Mouse (Mus musculus) embryonic fibroblast, embryonic 13.5 days (primary cell): ENCODE data around the gene Thada.

Source experiments
- CTCF ChIP-seq: IDR thresholded peaks from 2 replicates; pipeline ENCODE4 v1.5.1; 2011; ENCODE audit warnings: mild to moderate bottlenecking, control low read depth, low read length, moderate library complexity, borderline replicate concordance; ENCODE audit not compliant: insufficient read depth
- POLR2A ChIP-seq: IDR thresholded peaks from 2 replicates; pipeline ENCODE4 v1.6.1; 2011; ENCODE audit warnings: low read depth, mild to moderate bottlenecking, control low read depth, low read length, moderate library complexity

DNA sequence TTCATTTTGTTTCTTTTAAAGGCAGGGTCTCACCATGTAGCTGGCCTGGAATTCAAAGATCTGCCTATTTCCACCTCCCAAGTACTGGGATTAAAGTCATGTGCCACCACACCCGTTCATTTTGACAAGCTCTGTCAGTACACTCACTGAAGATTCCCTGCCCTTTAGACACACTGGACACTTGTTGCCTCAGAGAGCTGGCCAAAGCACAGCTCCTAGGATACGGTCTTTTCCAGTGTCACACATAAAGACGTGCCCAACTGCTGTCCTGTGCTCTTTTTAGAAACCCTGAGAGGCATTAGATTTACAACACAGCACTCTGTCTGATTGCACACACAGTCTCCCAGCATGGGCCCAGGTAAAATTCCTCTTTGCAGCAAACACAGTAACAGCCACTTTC lies 248.3 kb downstream of the Thada start:
- TF ChIP-seq CTCF (no peak), POLR2A (no peak)
